Mouse (Mus musculus) neural tube, embryonic 11.5 days (tissue): ENCODE results near the gene Afap1. TPM values are rescaled to one million over a fixed set of nuclear protein-coding genes. Genes with fewer than 3 reads are reported as not detected.

Experiments used
- ATAC-seq: fragments of 200-750 bp; cut with Nextera tagmentation; 2 replicates; pipeline ENCODE4 v1.8.0; 2017; ENCODE audit warnings: moderate number of reproducible peaks, mild to moderate bottlenecking, moderate TSS enrichment, moderate library complexity; ENCODE audit not compliant: insufficient read depth, low FRiP score, low TSS enrichment
- DNase-seq: peaks from one replicate; pipeline ENCODE4 v3.0.0-alpha.2; 2015; ENCODE audit warnings: low spot score
- H3K27ac ChIP-seq: fragments of 300-500 bp; sonication (generic); 2 replicates; pipeline ENCODE4 v1.5.1; 2014; ENCODE audit warnings: low read depth, mild to moderate bottlenecking, low read length
- H3K27me3 ChIP-seq: fragments of 300-500 bp; sonication (generic); 2 replicates; pipeline ENCODE4 v1.6.1; 2014; ENCODE audit warnings: mild to moderate bottlenecking, low read length, mixed read lengths; ENCODE audit not compliant: control insufficient read depth, insufficient read depth
- H3K36me3 ChIP-seq: fragments of 300-500 bp; sonication (generic); 2 replicates; pipeline ENCODE4 v1.6.1; 2014; ENCODE audit warnings: mild to moderate bottlenecking, low read length, moderate library complexity, mixed read lengths; ENCODE audit not compliant: control insufficient read depth, insufficient read depth
- H3K4me1 ChIP-seq: fragments of 300-500 bp; sonication (generic); 2 replicates; pipeline ENCODE4 v1.6.1; 2014; ENCODE audit warnings: low read length, mixed read lengths; ENCODE audit not compliant: control insufficient read depth, insufficient read depth
- H3K4me2 ChIP-seq: fragments of 300-500 bp; sonication (generic); 2 replicates; pipeline ENCODE4 v1.6.1; 2014; ENCODE audit warnings: low read depth, mild to moderate bottlenecking, moderate library complexity
- H3K4me3 ChIP-seq: fragments of 300-500 bp; sonication (generic); 2 replicates; pipeline ENCODE4 v1.5.1; 2014; ENCODE audit warnings: low read depth, low read length
- H3K9ac ChIP-seq: fragments of 300-500 bp; sonication (generic); 2 replicates; pipeline ENCODE4 v1.6.1; 2014; ENCODE audit warnings: mild to moderate bottlenecking, low read length
- H3K9me3 ChIP-seq: fragments of 300-500 bp; sonication (generic); 2 replicates; pipeline ENCODE4 v1.6.1; 2016; ENCODE audit warnings: low read length; ENCODE audit not compliant: control insufficient read depth
- WGBS: fragments of 180-500 bp; shearing (Covaris S2); extraction: QIAGEN DNeasy Blood & Tissue Kit; methylation state at CpG from one replicate; pipeline ENCODE4 v1.1.7; 2014; 5-methylcytosine and 5-hydroxymethylcytosine counted together
- polyA plus RNA-seq: library from polyadenylated mRNA; unstranded; fragments of >200 nt; fragmentation: Nextera tagmentation; extraction: Ambion mirVana; gene quantifications from 2 replicates; pipeline ENCODE4 v1.2.1, GENCODE M21; 2014

The Afap1 gene
- polyA plus RNA-seq, 1 experiment from 2014 or later: 61.8 TPM

GRCm38 (mm10) chr5:36007649-36008048 lies 114.5 kb downstream of the Afap1 start:
- no peak overlapping the region for H3K4me3 ChIP-seq
- no peak overlapping the region for H3K9ac ChIP-seq
- H3K4me2 ChIP-seq: no peak overlapping the region
- H3K36me3 ChIP-seq: no peaks in the 10 kb centered on the region; the same call in 1 of the 2 replicates
- no peak overlapping the region for H3K27ac ChIP-seq
- H3K4me1 ChIP-seq: no peaks in the 10 kb centered on the region
- no peak for ATAC-seq
- no peak for DNase-seq
- H3K27me3 ChIP-seq: no peaks in the 10 kb centered on the region
- H3K9me3 ChIP-seq: no peaks in the 10 kb centered on the region
- WGBS: 81% methylated on average over 10 of the region's 10 CpGs

- no peak overlapping the region for H3K4me2 ChIP-seq
- no peak overlapping the region for H3K9ac ChIP-seq
- H3K27me3 ChIP-seq: no peaks in the 10 kb centered on the region
- DNase-seq (no peak), ATAC-seq (no peak)
- no peaks in the 10 kb centered on the region for H3K36me3 ChIP-seq
- no peaks in the 10 kb centered on the region for H3K4me1 ChIP-seq
- no peak overlapping the region for H3K4me3 ChIP-seq
- H3K27ac ChIP-seq: no peak overlapping the region
- H3K9me3 ChIP-seq: no peaks in the 10 kb centered on the region
- 92% methylated on average over 4 of the region's 4 CpGs for WGBS
Observed at GRCm38 (mm10) chr5:36009405-36009804, 116.3 kb downstream of the Afap1 start.

- DNase-seq: peak; percentile 21
- no peak overlapping the region for H3K4me3 ChIP-seq
- WGBS: 85% methylated on average over 3 of the region's 3 CpGs
Observed at GRCm38 (mm10) chr5:36018366-36018765, 125.2 kb downstream of the Afap1 start.

GRCm38 (mm10) chr5:36021091-36021490 lies 128.0 kb downstream of the Afap1 start:
- H3K9ac ChIP-seq: no peak overlapping the region
- ATAC-seq (no peak), DNase-seq (no peak)
- no peaks in the 10 kb centered on the region for H3K36me3 ChIP-seq
- no peak overlapping the region for H3K27ac ChIP-seq
- H3K4me3 ChIP-seq: no peak overlapping the region
- no peak overlapping the region for H3K4me2 ChIP-seq
- WGBS: 86% methylated on average over 3 of the region's 3 CpGs
- H3K9me3 ChIP-seq: no peaks in the 10 kb centered on the region
- no peaks in the 10 kb centered on the region for H3K27me3 ChIP-seq
- H3K4me1 ChIP-seq: no peaks in the 10 kb centered on the region

More at GRCm38 (mm10) chr5:36018366-36018765, 125.2 kb downstream of the Afap1 start:
- Histone ChIP-seq H3K4me2 (no peak overlapping the region), H3K9me3 (no peaks in the 10 kb centered on the region), H3K9ac (no peak overlapping the region), H3K4me1 (no peaks in the 10 kb centered on the region), H3K36me3 (no peaks in the 10 kb centered on the region), H3K27ac (no peak overlapping the region), H3K27me3 (no peaks in the 10 kb centered on the region)
- no peak for ATAC-seq

GRCm38 (mm10) chr5:36022361-36022760 lies 129.2 kb downstream of the Afap1 start:
- ATAC-seq (no peak), DNase-seq (no peak)
- no peak overlapping the region for H3K4me3 ChIP-seq
- 83% methylated on average over 1 of the region's 1 CpGs for WGBS
- no peaks in the 10 kb centered on the region for H3K27me3 ChIP-seq
- H3K9ac ChIP-seq: no peak overlapping the region
- no peaks in the 10 kb centered on the region for H3K36me3 ChIP-seq
- H3K27ac ChIP-seq: no peak overlapping the region
- H3K4me1 ChIP-seq: no peaks in the 10 kb centered on the region
- H3K4me2 ChIP-seq: no peak overlapping the region
- no peaks in the 10 kb centered on the region for H3K9me3 ChIP-seq

- no peaks in the 10 kb centered on the region for H3K27me3 ChIP-seq
- no peaks in the 10 kb centered on the region for H3K36me3 ChIP-seq
- no peak overlapping the region for H3K4me3 ChIP-seq
- no peaks in the 10 kb centered on the region for H3K4me1 ChIP-seq
- no peak for ATAC-seq
- no peak overlapping the region for H3K4me2 ChIP-seq
- no peaks in the 10 kb centered on the region for H3K9me3 ChIP-seq
- H3K9ac ChIP-seq: no peak overlapping the region
- DNase-seq: no peak
- H3K27ac ChIP-seq: no peak overlapping the region
- WGBS: 82% methylated on average over 9 of the region's 9 CpGs
Observed at GRCm38 (mm10) chr5:36024003-36024685, 131.0 kb downstream of the Afap1 start.

- 85% methylated on average over 4 of the region's 4 CpGs for WGBS
Observed at GRCm38 (mm10) chr5:36025076-36025475, 132.0 kb downstream of the Afap1 start.

GRCm38 (mm10) chr5:36033531-36034426 lies 140.7 kb downstream of the Afap1 start:
- Histone ChIP-seq H3K9ac (no peak overlapping the region), H3K27ac (no peak overlapping the region), H3K27me3 (no peaks in the 10 kb centered on the region), H3K36me3 (no peaks in the 10 kb centered on the region), H3K4me3 (no peak overlapping the region), H3K9me3 (no peaks in the 10 kb centered on the region), H3K4me2 (no peak overlapping the region), H3K4me1 (no peaks in the 10 kb centered on the region)
- WGBS: 43% methylated on average over 8 of the region's 8 CpGs
- ATAC-seq (no peak), DNase-seq (peak; percentile 66)

More at GRCm38 (mm10) chr5:36025076-36025475, 132.0 kb downstream of the Afap1 start:
- Histone ChIP-seq H3K9ac (no peak overlapping the region), H3K4me1 (no peaks in the 10 kb centered on the region), H3K27me3 (no peaks in the 10 kb centered on the region), H3K4me2 (no peak overlapping the region), H3K27ac (no peak overlapping the region), H3K36me3 (no peaks in the 10 kb centered on the region), H3K9me3 (no peaks in the 10 kb centered on the region), H3K4me3 (no peak overlapping the region)
- ATAC-seq (no peak), DNase-seq (no peak)
